Mouse (Mus musculus) C2C12 (cell line): ENCODE measurements around the gene Eif4e. TPM values are rescaled to one million over a fixed set of nuclear protein-coding genes. Genes with fewer than 3 reads are reported as not detected.

Source experiments
- H3K27me3 ChIP-seq: one replicate; pipeline ENCODE4 v1.6.1; 2011; ENCODE audit not compliant: control insufficient read depth, insufficient read depth, insufficient read length
- H3K36me3 ChIP-seq: one replicate; pipeline ENCODE4 v1.6.1; 2011; ENCODE audit not compliant: control insufficient read depth, insufficient read depth
- H3K4me3 ChIP-seq: one replicate; pipeline ENCODE4 v1.5.1; 2011; ENCODE audit warnings: mild to moderate bottlenecking, control low read depth; ENCODE audit not compliant: poor library complexity, insufficient read depth, severe bottlenecking
- H3K79me2 ChIP-seq: one replicate; pipeline ENCODE4 v1.6.1; 2011; ENCODE audit not compliant: control insufficient read depth, insufficient read depth
- H3K79me3 ChIP-seq: one replicate; pipeline ENCODE4 v1.6.1; 2011; ENCODE audit warnings: low read depth, control low read depth
- H3ac ChIP-seq: one replicate; pipeline ENCODE3; 2011; ENCODE audit warnings: low read depth; ENCODE audit not compliant: control insufficient read depth, insufficient read length
- CEBPB ChIP-seq: IDR thresholded peaks from one replicate; pipeline ENCODE4 v1.6.1; 2011; ENCODE audit warnings: low read depth, mild to moderate bottlenecking, control low read depth, moderate library complexity
- CTCF ChIP-seq: IDR thresholded peaks from one replicate; pipeline ENCODE4 v1.5.1; 2011; ENCODE audit not compliant: control insufficient read depth, insufficient read depth, insufficient read length
- FOSL1 ChIP-seq: IDR thresholded peaks from one replicate; pipeline ENCODE4 v1.8.0; 2011; ENCODE audit warnings: mild to moderate bottlenecking, low read length; ENCODE audit not compliant: poor library complexity, insufficient read depth, severe bottlenecking
- MAX ChIP-seq: IDR thresholded peaks from one replicate; pipeline ENCODE4 v1.6.1; 2011; ENCODE audit warnings: mild to moderate bottlenecking, control low read depth
- MYOD1 ChIP-seq: IDR thresholded peaks from one replicate; pipeline ENCODE4 v1.6.1; 2011; ENCODE audit warnings: low read depth; ENCODE audit not compliant: control insufficient read depth, insufficient read length
- MYOG ChIP-seq: IDR thresholded peaks from one replicate; pipeline ENCODE4 v1.6.1; 2011; ENCODE audit not compliant: control insufficient read depth, insufficient read length; ENCODE audit errors: extremely low read depth
- USF1 ChIP-seq: IDR thresholded peaks from one replicate; pipeline ENCODE4 v1.6.1; 2011; ENCODE audit warnings: low read depth, mild to moderate bottlenecking, control low read depth, moderate library complexity
- polyA plus RNA-seq: library from polyadenylated mRNA; unstranded; fragments of >200 nt; fragmentation: generic; extraction: Trizol; gene quantifications from one replicate; pipeline ENCODE4 v1.2.1, GENCODE M21; 2012; ENCODE audit warnings: missing spikeins

The Eif4e gene
- polyA plus RNA-seq, 1 experiment = 134 TPM

DNA sequence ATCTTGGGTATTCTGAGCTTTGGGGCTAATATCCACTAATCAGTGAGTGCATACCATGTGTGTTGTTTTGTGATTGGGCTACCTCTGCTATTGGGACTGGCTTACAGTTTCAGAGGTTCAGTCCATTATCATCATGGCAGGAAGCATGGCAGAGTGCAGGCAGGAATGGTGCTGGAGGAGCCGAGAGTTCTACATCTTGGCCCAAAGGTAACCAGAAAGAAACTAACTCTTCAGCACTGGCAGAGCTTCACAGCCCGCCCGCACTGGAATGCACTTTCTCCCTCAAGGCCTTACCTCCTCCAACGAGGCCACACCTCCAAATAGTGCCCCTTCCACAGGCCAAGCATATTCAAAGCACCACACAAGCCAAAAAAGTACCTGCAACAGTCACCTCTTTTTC is 27.2 kb upstream of the Eif4e start:
- Histone ChIP-seq H3K79me2 (no peaks in the 10 kb centered on the region), H3K27me3 (no peaks in the 10 kb centered on the region), H3K79me3 (no peaks in the 10 kb centered on the region), H3ac (no peak overlapping the region), H3K4me3 (no peak overlapping the region), H3K36me3 (no peaks in the 10 kb centered on the region)
- TF ChIP-seq CEBPB = no peak

DNA sequence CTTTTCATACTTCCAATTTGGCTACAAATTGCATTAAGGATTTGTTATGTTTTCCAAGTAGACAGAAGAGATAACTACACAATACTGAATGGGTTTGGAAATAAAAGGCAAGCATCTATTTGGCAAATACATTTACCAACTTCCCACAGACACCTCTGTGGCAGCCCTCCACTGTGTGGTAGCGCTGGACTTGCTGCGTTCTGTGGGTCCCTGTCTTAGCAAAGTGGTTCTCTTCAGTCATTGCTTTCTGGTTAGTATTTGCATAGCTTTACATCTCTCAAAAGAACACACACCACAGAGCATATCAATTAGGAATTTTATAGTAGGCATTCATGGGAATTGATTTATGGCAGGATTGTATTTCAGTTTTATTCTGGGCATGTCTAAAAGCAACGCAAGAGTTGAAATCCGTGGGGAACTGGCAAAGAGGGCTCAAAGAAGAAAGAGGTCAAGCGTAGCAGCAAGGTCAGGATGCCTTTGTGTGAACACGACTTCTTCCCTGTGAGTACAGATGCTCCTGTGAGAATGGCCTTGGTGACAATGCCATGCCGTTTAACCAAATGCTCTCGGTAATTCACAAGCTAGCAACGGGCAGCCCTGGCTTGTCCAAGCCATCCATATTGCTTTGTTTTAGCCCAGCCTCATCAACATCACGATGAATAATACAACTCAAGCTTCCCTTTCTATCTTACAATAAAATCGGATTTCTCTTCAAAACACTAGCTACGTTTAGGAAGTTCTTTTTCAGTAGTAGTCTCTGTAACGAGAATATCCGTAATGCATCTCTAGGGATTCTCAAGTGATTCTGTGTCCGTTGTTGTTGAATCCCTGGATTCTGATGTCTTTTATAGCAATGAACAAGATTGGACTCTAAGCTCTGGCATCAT is 25.9 kb upstream of the Eif4e start:
- no peaks in the 10 kb centered on the region for H3K79me3 ChIP-seq
- no peaks in the 10 kb centered on the region for H3K27me3 ChIP-seq
- H3ac ChIP-seq = no peak overlapping the region
- no peaks in the 10 kb centered on the region for H3K36me3 ChIP-seq
- no peak for TF ChIP-seq FOSL1
- no peak for TF ChIP-seq CEBPB
- no peak for TF ChIP-seq MYOD1
- TF ChIP-seq USF1 = no peak
- TF ChIP-seq CTCF = no peak
- no peak for TF ChIP-seq MYOG
- TF ChIP-seq MAX = no peak
- no peak overlapping the region for H3K4me3 ChIP-seq
- no peaks in the 10 kb centered on the region for H3K79me2 ChIP-seq

DNA sequence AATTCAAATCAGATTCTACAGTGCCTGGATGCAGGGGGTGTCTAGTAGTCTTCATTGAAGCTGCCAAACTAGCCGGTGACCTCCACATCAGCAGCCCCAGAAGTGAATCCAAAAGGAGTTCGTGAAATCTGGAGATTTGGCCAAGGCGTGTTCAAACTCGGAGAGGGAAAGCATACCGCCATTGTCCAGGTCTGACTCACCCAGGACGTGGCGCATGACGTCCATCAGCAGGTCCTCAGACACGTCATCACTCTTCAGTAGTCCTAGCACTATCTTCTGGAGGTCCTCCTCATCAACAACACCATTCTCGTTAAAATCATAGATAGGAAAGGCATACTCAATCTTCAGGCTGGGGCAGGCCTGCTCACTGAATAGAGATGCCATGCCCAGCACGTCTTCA is 22.2 kb upstream of the Eif4e start:
- H3K79me3 ChIP-seq = no peaks in the 10 kb centered on the region
- TF ChIP-seq MYOG (no peak), MYOD1 (no peak), FOSL1 (no peak), CEBPB (no peak), CTCF (no peak), USF1 (no peak), MAX (no peak)
- H3ac ChIP-seq = no peak overlapping the region
- no peaks in the 10 kb centered on the region for H3K27me3 ChIP-seq
- no peaks in the 10 kb centered on the region for H3K79me2 ChIP-seq
- no peaks in the 10 kb centered on the region for H3K36me3 ChIP-seq
- no peak overlapping the region for H3K4me3 ChIP-seq

DNA sequence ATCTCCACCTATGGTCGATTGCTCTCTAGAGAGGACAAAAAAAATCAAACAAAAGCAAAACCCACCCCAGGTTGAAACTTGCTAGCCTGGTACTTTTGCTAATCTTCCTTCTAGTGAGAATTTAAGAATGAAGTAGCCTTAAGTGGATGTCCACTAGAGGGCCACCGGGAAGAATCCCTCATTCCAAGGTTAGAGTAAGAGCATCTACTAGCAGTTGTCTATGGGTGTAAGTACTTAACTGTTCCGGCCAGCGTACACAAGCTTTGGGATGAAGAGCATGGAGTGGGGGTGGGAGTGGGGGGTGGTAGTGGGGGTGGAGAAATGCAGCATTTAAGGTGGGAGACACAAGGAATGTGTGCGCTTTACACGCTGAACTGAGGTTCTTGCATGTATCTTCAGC is 19.2 kb upstream of the Eif4e start:
- H3K79me3 ChIP-seq = no peaks in the 10 kb centered on the region
- no peaks in the 10 kb centered on the region for H3K27me3 ChIP-seq
- H3K36me3 ChIP-seq = no peaks in the 10 kb centered on the region
- no peak overlapping the region for H3K4me3 ChIP-seq
- no peaks in the 10 kb centered on the region for H3K79me2 ChIP-seq
- TF ChIP-seq FOSL1 (no peak), CTCF (no peak), MYOD1 (no peak), USF1 (no peak), MYOG (no peak), MAX (no peak), CEBPB (no peak)
- H3ac ChIP-seq = no peak overlapping the region

DNA sequence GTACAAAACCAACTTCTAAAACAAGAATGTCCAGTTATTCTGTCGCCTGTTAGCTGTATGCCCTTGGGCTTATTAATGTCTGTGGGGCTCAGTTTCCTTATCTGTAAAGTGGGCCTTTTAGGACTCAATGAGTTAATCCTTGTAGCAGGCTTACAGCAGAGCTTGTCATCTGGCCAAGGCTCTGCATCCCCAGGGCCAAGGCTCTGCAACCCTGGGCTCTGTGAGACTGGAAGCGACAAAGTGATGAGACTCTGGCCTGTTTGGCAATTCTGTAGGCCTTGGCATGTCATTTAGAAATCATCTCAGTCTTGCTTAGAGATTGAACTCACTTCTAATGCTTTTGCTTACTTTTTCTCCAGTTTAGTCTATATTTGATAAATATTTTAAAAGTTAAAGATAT is 16.4 kb upstream of the Eif4e start:
- Histone ChIP-seq H3ac (no peak overlapping the region), H3K27me3 (no peaks in the 10 kb centered on the region), H3K4me3 (no peak overlapping the region), H3K79me2 (no peaks in the 10 kb centered on the region), H3K36me3 (no peaks in the 10 kb centered on the region), H3K79me3 (no peaks in the 10 kb centered on the region)
- TF ChIP-seq CEBPB (no peak), FOSL1 (no peak), MAX (no peak), CTCF (no peak), USF1 (no peak), MYOD1 (no peak), MYOG (no peak)

DNA sequence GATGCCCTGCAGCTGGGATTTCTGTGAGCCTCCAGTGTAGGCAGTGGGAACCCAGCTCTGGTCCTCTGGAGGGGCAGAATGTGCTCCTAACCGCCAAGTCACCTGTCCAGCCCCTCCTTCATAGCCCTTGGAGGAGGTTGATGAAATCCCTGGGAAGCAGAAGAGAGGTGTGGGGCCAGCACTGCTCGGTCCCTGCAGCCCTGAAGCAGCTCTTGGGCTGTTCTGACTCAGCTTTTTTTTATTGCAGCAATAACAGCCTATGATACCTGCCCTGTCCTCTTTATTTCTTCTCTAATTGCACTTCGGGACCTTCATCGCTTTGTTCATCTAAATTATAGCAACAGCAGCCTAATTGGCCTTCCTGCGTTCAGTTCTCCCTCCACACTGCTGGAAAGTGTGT is 15.5 kb upstream of the Eif4e start:
- Histone ChIP-seq H3K79me3 (no peaks in the 10 kb centered on the region), H3K27me3 (no peaks in the 10 kb centered on the region), H3K4me3 (no peak overlapping the region), H3ac (no peak overlapping the region), H3K79me2 (no peaks in the 10 kb centered on the region), H3K36me3 (no peaks in the 10 kb centered on the region)
- TF ChIP-seq CEBPB (no peak), MYOD1 (no peak), FOSL1 (no peak), MAX (no peak), MYOG (no peak), USF1 (no peak), CTCF (no peak)
